Mouse (Mus musculus): ENCODE results near the gene Irx2. TPM values are rescaled to one million over a fixed set of nuclear protein-coding genes. Genes with fewer than 3 reads are reported as not detected.
A peak's percentile ranks its signal among the peaks of the same experiment; 100 is the strongest.

Irx2 gene
- total and polyA plus RNA-seq, 2 experiments from 2014 or later: 2.4 to 2.6 TPM

GRCm38 (mm10) chr13:72629806-72630205 is 1.2 kb downstream of the Irx2 start:
- no peak overlapping the region for H3K27ac ChIP-seq (ENCODE audit: low read depth, low read length)
- no peaks in the 10 kb centered on the region for H3K9me3 ChIP-seq (ENCODE audit: low read length)
- no peaks in the 10 kb centered on the region for H3K36me3 ChIP-seq (ENCODE audit: insufficient read depth)
- H3K9ac ChIP-seq: no peak overlapping the region
- DNase-seq: no peak
- WGBS: 2% methylated on average over 13 of the region's 13 CpGs
- peaks cover 90% of the 10 kb centered on the region for H3K27me3 ChIP-seq (ENCODE audit: insufficient read depth, low read length)
- no peak for ATAC-seq
- no peak overlapping the region for H3K4me2 ChIP-seq (ENCODE audit: low read depth)
- no peaks in the 10 kb centered on the region for H3K4me1 ChIP-seq (ENCODE audit: insufficient read depth)
- no peak for TF ChIP-seq CTCF (IDR thresholded peaks at IDR 0.05; ENCODE audit: low read depth)
- H3K4me3 ChIP-seq (ENCODE audit: low read depth, low read length): peak overlapping the region; percentile 38; the same call in 1 of the 2 replicates

- no peaks in the 10 kb centered on the region for H3K9me3 ChIP-seq (ENCODE audit: low read length)
- no peak overlapping the region for H3K9ac ChIP-seq
- ATAC-seq: no peak
- peak overlapping the region; percentile 11; the same call in 1 of the 2 replicates for H3K4me3 ChIP-seq (ENCODE audit: low read depth, low read length)
- 2% methylated on average over 60 of the region's 60 CpGs for WGBS
- no peak overlapping the region for H3K4me2 ChIP-seq (ENCODE audit: low read depth)
- H3K27ac ChIP-seq (ENCODE audit: low read depth, low read length): no peak overlapping the region
- peaks cover 91% of the 10 kb centered on the region for H3K27me3 ChIP-seq (ENCODE audit: insufficient read depth, low read length)
- TF ChIP-seq CTCF (IDR thresholded peaks at IDR 0.05; ENCODE audit: low read depth): no peak
- no peaks in the 10 kb centered on the region for H3K36me3 ChIP-seq (ENCODE audit: insufficient read depth)
- no peaks in the 10 kb centered on the region for H3K4me1 ChIP-seq (ENCODE audit: insufficient read depth)
- DNase-seq: peak; percentile 17
These were observed 2.1 kb downstream of the Irx2 start for GRCm38 (mm10) chr13:72630501-72631372.

GRCm38 (mm10) chr13:72631373-72632021 is 2.9 kb downstream of the Irx2 start:
- Histone ChIP-seq H3K4me1 (ENCODE audit: insufficient read depth) (no peaks in the 10 kb centered on the region), H3K9me3 (ENCODE audit: low read length) (no peaks in the 10 kb centered on the region), H3K4me3 (ENCODE audit: low read depth, low read length) (peak overlapping the region; percentile 9; the same call in 1 of the 2 replicates), H3K27me3 (ENCODE audit: insufficient read depth, low read length) (peaks cover 90% of the 10 kb centered on the region), H3K27ac (ENCODE audit: low read depth, low read length) (no peak overlapping the region), H3K4me2 (ENCODE audit: low read depth) (no peak overlapping the region; the same call in 1 of the 2 replicates), H3K9ac (no peak overlapping the region), H3K36me3 (ENCODE audit: insufficient read depth) (no peaks in the 10 kb centered on the region)
- DNase-seq: peak; percentile 6
- TF ChIP-seq CTCF (IDR thresholded peaks at IDR 0.05; ENCODE audit: low read depth): no peak; the same call in 1 of the 2 replicates
- 4% methylated on average over 60 of the region's 62 CpGs for WGBS
- ATAC-seq: 0 out of 2 replicates have a peak, but pooled peaks have one; percentile 5

GRCm38 (mm10) chr13:72632361-72632760 is 3.7 kb downstream of the Irx2 start:
- Histone ChIP-seq H3K4me1 (ENCODE audit: insufficient read depth) (no peaks in the 10 kb centered on the region), H3K4me3 (ENCODE audit: low read depth, low read length) (no peak overlapping the region), H3K4me2 (ENCODE audit: low read depth) (no peak overlapping the region), H3K9me3 (ENCODE audit: low read length) (no peaks in the 10 kb centered on the region), H3K27me3 (ENCODE audit: insufficient read depth, low read length) (peaks cover 89% of the 10 kb centered on the region), H3K27ac (ENCODE audit: low read depth, low read length) (no peak overlapping the region), H3K36me3 (ENCODE audit: insufficient read depth) (no peaks in the 10 kb centered on the region), H3K9ac (no peak overlapping the region)
- 7% methylated on average over 6 of the region's 6 CpGs for WGBS
- DNase-seq: no peak
- no peak for TF ChIP-seq CTCF (IDR thresholded peaks at IDR 0.05; ENCODE audit: low read depth)
- no peak for ATAC-seq

DNA sequence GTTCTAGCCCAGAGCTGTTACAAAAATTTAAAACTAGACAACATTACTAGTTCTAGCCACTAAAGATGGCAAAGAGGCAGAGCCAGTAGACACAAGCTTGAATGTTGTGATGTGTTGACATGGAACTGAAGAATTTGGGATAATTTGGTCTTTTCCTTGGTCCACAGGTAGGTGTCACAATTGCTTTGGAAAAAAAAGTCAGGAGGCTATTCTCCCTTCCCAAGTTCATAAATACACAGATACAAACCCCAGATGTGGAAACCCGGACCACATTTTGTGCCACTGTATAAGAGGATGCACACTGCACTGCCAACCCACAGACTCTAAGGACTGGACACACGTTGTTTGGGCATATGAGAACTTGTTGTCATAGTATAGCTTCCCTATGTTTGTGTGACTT is 4.5 kb downstream of the Irx2 start:
- H3K4me2 ChIP-seq (ENCODE audit: low read depth): no peak overlapping the region
- ATAC-seq (no peak), DNase-seq (peak; percentile 8)
- H3K36me3 ChIP-seq (ENCODE audit: insufficient read depth): no peaks in the 10 kb centered on the region
- 16% methylated on average over 2 of the region's 2 CpGs for WGBS
- no peak overlapping the region for H3K4me3 ChIP-seq (ENCODE audit: low read depth, low read length)
- peaks cover 88% of the 10 kb centered on the region for H3K27me3 ChIP-seq (ENCODE audit: insufficient read depth, low read length)
- peak; percentile 28; the same call in 1 of the 2 replicates for TF ChIP-seq CTCF (IDR thresholded peaks at IDR 0.05; ENCODE audit: low read depth)
- no peaks in the 10 kb centered on the region for H3K9me3 ChIP-seq (ENCODE audit: low read length)
- H3K9ac ChIP-seq: no peak overlapping the region
- no peak overlapping the region for H3K27ac ChIP-seq (ENCODE audit: low read depth, low read length)
- no peaks in the 10 kb centered on the region for H3K4me1 ChIP-seq (ENCODE audit: insufficient read depth)

GRCm38 (mm10) chr13:72634752-72635315 is 6.2 kb downstream of the Irx2 start:
- no peak overlapping the region for H3K4me2 ChIP-seq (ENCODE audit: low read depth)

More at GRCm38 (mm10) chr13:72634752-72635315, 6.2 kb downstream of the Irx2 start:
- ATAC-seq (no peak), DNase-seq (no peak)
- Histone ChIP-seq H3K4me1 (ENCODE audit: insufficient read depth) (no peaks in the 10 kb centered on the region), H3K27ac (ENCODE audit: low read depth, low read length) (no peak overlapping the region), H3K9me3 (ENCODE audit: low read length) (no peaks in the 10 kb centered on the region), H3K9ac (no peak overlapping the region), H3K27me3 (ENCODE audit: insufficient read depth, low read length) (peaks cover 81% of the 10 kb centered on the region), H3K36me3 (ENCODE audit: insufficient read depth) (no peaks in the 10 kb centered on the region), H3K4me3 (ENCODE audit: low read depth, low read length) (no peak overlapping the region)
- 9% methylated on average over 7 of the region's 7 CpGs for WGBS
- no peak for TF ChIP-seq CTCF (IDR thresholded peaks at IDR 0.05; ENCODE audit: low read depth)

All from forebrain, postnatal 0 days (tissue).